Comparison of ENCODE assay signal across 20 mouse cellular contexts in the genomic region with DNA sequence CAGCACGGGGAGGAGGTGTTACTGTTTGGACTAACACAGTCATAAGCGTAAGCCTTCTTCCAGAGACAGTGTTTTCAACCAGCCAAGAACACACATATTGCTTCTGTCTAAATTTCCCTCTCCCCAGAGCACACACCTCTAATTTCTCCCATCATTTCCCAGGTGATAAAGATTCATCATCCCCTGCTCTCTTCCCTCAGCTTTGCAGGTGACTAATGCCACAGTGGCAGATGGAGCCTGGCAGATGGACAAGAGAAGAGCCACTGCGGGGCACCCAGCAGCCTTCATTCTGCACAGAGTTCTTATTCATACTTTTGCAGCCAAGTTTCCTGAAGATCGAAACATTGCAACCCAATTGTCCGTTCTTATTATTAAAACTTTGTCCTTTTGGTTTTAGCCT.
A peak's percentile ranks its signal among the peaks of the same experiment; 100 is the strongest.
DNase-seq lines count a peak whose midpoint lies in the region; ATAC-seq lines count a peak whose summit lies in the region.
"Had no signal": no experiment of that assay in that cellular context is flagged by ENCODE, and none has a peak within 500 bp of the region (broad histone marks: within the 10 kb centered on the region; RNA-seq: fewer than 3 reads in every experiment).

No protein-coding gene starts in this region.

- H3K4me2 ChIP-seq in forebrain, embryonic 13.5 days = no peak overlapping the region
- H3K4me2 ChIP-seq: intestine, embryonic 15.5 days; limb, embryonic 13.5 days; liver, embryonic 13.5 days; lung, embryonic 14.5 days; stomach, embryonic 15.5 days had no signal

- H3K4me1 ChIP-seq in forebrain, embryonic 13.5 days = peaks cover 3% of the 10 kb centered on the region; the same call in 1 of the 2 replicates
- no peaks in the 10 kb centered on the region for H3K4me1 ChIP-seq in forebrain, embryonic 10.5 days
- H3K4me1 ChIP-seq: intestine, embryonic 15.5 days; limb, embryonic 13.5 days; liver, embryonic 13.5 days; stomach, embryonic 15.5 days had no signal

- no peaks in the 10 kb centered on the region for H3K36me3 ChIP-seq in forebrain, embryonic 13.5 days (ENCODE audit: poor library complexity, severe bottlenecking)
- no peaks in the 10 kb centered on the region for H3K36me3 ChIP-seq in forebrain, embryonic 10.5 days (replicated peaks)
- H3K36me3 ChIP-seq: intestine, embryonic 15.5 days; limb, embryonic 13.5 days; liver, embryonic 13.5 days; stomach, embryonic 15.5 days had no signal

- no peak overlapping the region for H3K9ac ChIP-seq in forebrain, embryonic 13.5 days
- H3K9ac ChIP-seq: intestine, embryonic 15.5 days; limb, embryonic 13.5 days; liver, embryonic 13.5 days; lung, embryonic 14.5 days; stomach, embryonic 15.5 days had no signal

- H3K27me3 ChIP-seq in forebrain, embryonic 13.5 days = no peaks in the 10 kb centered on the region
- no peaks in the 10 kb centered on the region for H3K27me3 ChIP-seq in forebrain, embryonic 10.5 days (ENCODE audit: poor library complexity, severe bottlenecking)
- H3K27me3 ChIP-seq: CH12.LX; intestine, embryonic 15.5 days; limb, embryonic 13.5 days; liver, embryonic 13.5 days; stomach, embryonic 15.5 days had no signal

- DNase-seq in forebrain, embryonic 10.5 days (ENCODE audit: extremely low spot score, low spot score) = no peak
- DNase-seq in left cerebral cortex, postnatal 4 days = peak; percentile 72
- DNase-seq in left cerebral cortex, adult 11 months (ENCODE audit: low spot score) = no peak
- DNase-seq in cerebellum, adult 9-10 months = peak; percentile 82
- DNase-seq in kidney, adult 18-20 months = no peak
- DNase-seq in testis, postnatal 14 days (ENCODE audit: low spot score) = no peak
- DNase-seq: embryo, embryonic 11 days; gastrocnemius, postnatal 25 days; kidney, postnatal 36 days; layer of hippocampus, adult 9-11 months; liver, embryonic 13.5 days; lung, embryonic 14.5 days; lung, postnatal 36 days; thymus, adult 2 months had no signal

- no peak overlapping the region for H3K27ac ChIP-seq in forebrain, embryonic 13.5 days
- H3K27ac ChIP-seq in forebrain, embryonic 10.5 days = no peak overlapping the region
- H3K27ac ChIP-seq: intestine, embryonic 15.5 days; limb, embryonic 13.5 days; liver, embryonic 13.5 days; stomach, embryonic 15.5 days had no signal

- 65% methylated on average over 5 of the region's 5 CpGs for WGBS in forebrain, embryonic 13.5 days
- 91% methylated on average over 5 of the region's 5 CpGs for WGBS in forebrain, embryonic 10.5 days

- no peaks in the 10 kb centered on the region for H3K9me3 ChIP-seq in forebrain, embryonic 13.5 days (replicated peaks)
- H3K9me3 ChIP-seq in forebrain, embryonic 10.5 days = no peaks in the 10 kb centered on the region
- H3K9me3 ChIP-seq: intestine, embryonic 15.5 days; limb, embryonic 13.5 days; liver, embryonic 13.5 days; stomach, embryonic 15.5 days had no signal

- no peak overlapping the region for H3K4me3 ChIP-seq in forebrain, embryonic 13.5 days
- H3K4me3 ChIP-seq in forebrain, embryonic 10.5 days = no peak overlapping the region
- H3K4me3 ChIP-seq: intestine, embryonic 15.5 days; limb, embryonic 13.5 days; liver, embryonic 13.5 days; stomach, embryonic 15.5 days had no signal

- intact Hi-C loops in left cerebral cortex, postnatal 4 days (cut with DNase I) = no loop called here

- ATAC-seq in forebrain, embryonic 13.5 days = 0 out of 2 replicates have a peak, but pooled peaks have one; percentile 19
- ATAC-seq: intestine, embryonic 15.5 days; midbrain, embryonic 16.5 days had no signal

Comparison
In these comparisons a context has a peak if more than half of its experiments do, and no peak if none do; other contexts are left out.
1. DNase-seq: peak in left cerebral cortex, postnatal 4 days (single experiment) and cerebellum, adult 9-10 months (single experiment); none in forebrain, embryonic 10.5 days (single experiment), left cerebral cortex, adult 11 months (single experiment), kidney, adult 18-20 months (single experiment) and testis, postnatal 14 days (single experiment).